Mouse (Mus musculus) kidney, embryonic 16.5 days (tissue): ENCODE results near the gene Zfp326. TPM values are rescaled to one million over a fixed set of nuclear protein-coding genes. Genes with fewer than 3 reads are reported as not detected.

ENCODE experiments used
- ATAC-seq: fragments of 200-750 bp; cut with Nextera tagmentation; 2 replicates; pipeline ENCODE4 v1.8.0; 2017; ENCODE audit warnings: moderate TSS enrichment; ENCODE audit not compliant: low FRiP score, low TSS enrichment
- H3K27ac ChIP-seq: fragments of 300-500 bp; sonication (generic); 2 replicates; pipeline ENCODE4 v1.5.1; 2014; ENCODE audit warnings: low read length
- H3K27me3 ChIP-seq: fragments of 300-500 bp; sonication (generic); 2 replicates; pipeline ENCODE4 v1.6.1; 2014; ENCODE audit warnings: low read length, control low read depth, mixed read lengths; ENCODE audit not compliant: insufficient read depth
- H3K36me3 ChIP-seq: fragments of 300-500 bp; sonication (generic); 2 replicates; pipeline ENCODE4 v1.6.1; 2014; ENCODE audit warnings: low read length, control low read depth, mixed read lengths; ENCODE audit not compliant: insufficient read depth
- H3K4me1 ChIP-seq: fragments of 300-500 bp; sonication (generic); 2 replicates; pipeline ENCODE4 v1.6.1; 2014; ENCODE audit warnings: low read length, control low read depth, mixed read lengths; ENCODE audit not compliant: insufficient read depth
- H3K4me2 ChIP-seq: fragments of 300-500 bp; sonication (generic); replicated peaks from 2 replicates; pipeline ENCODE4 v1.6.1; 2014; ENCODE audit warnings: low read depth, low read length
- H3K4me3 ChIP-seq: fragments of 300-500 bp; sonication (generic); 2 replicates; pipeline ENCODE4 v1.5.1; 2014; ENCODE audit warnings: mild to moderate bottlenecking, low read length
- H3K9ac ChIP-seq: fragments of 300-500 bp; sonication (generic); replicated peaks from 2 replicates; pipeline ENCODE4 v1.6.1; 2014; ENCODE audit warnings: low read length
- H3K9me3 ChIP-seq: fragments of 300-500 bp; sonication (generic); 2 replicates; pipeline ENCODE4 v1.6.1; 2016; ENCODE audit warnings: low read length, control low read depth
- WGBS: fragments of 180-500 bp; shearing (Covaris S2); extraction: QIAGEN DNeasy Blood & Tissue Kit; methylation state at CpG from one replicate; pipeline ENCODE4 v1.1.7; 2014; 5-methylcytosine and 5-hydroxymethylcytosine counted together
- polyA plus RNA-seq: library from polyadenylated mRNA; unstranded; fragments of >200 nt; fragmentation: Nextera tagmentation; extraction: Ambion mirVana; gene quantifications from 2 replicates; pipeline ENCODE4 v1.2.1, GENCODE M21; 2015

Zfp326 gene
- polyA plus RNA-seq, 1 experiment from 2014 or later, result 36.9 TPM

DNA sequence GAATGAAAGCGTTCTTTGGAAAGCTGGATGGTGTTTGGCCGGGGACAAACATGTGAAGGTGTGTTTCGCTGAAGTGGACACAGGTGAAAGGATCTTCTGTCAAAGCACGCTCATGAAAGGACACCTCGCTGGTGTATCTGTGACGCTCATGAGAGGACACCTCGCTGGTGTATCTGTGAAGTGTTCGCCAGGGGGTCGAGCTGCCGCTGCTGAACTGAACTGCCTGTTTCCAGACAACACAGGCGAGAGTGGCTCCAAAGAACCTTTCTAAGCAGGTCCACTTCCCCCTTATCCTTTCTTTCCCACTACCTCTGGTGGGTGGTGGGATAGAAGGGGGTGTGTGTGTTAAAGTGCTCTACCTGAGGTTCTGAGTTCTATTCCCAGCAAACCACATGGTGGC, 1.9 kb upstream of the Zfp326 start:
- no peak for ATAC-seq
- H3K36me3 ChIP-seq, result no peaks in the 10 kb centered on the region
- H3K4me3 ChIP-seq, result no peak overlapping the region
- H3K9me3 ChIP-seq, result no peaks in the 10 kb centered on the region
- H3K9ac ChIP-seq, result no peak overlapping the region
- 98% methylated on average over 11 of the region's 11 CpGs for WGBS
- peaks cover 26% of the 10 kb centered on the region for H3K4me1 ChIP-seq
- H3K4me2 ChIP-seq, result no peak overlapping the region
- H3K27ac ChIP-seq, result no peak overlapping the region
- H3K27me3 ChIP-seq, result no peaks in the 10 kb centered on the region

DNA sequence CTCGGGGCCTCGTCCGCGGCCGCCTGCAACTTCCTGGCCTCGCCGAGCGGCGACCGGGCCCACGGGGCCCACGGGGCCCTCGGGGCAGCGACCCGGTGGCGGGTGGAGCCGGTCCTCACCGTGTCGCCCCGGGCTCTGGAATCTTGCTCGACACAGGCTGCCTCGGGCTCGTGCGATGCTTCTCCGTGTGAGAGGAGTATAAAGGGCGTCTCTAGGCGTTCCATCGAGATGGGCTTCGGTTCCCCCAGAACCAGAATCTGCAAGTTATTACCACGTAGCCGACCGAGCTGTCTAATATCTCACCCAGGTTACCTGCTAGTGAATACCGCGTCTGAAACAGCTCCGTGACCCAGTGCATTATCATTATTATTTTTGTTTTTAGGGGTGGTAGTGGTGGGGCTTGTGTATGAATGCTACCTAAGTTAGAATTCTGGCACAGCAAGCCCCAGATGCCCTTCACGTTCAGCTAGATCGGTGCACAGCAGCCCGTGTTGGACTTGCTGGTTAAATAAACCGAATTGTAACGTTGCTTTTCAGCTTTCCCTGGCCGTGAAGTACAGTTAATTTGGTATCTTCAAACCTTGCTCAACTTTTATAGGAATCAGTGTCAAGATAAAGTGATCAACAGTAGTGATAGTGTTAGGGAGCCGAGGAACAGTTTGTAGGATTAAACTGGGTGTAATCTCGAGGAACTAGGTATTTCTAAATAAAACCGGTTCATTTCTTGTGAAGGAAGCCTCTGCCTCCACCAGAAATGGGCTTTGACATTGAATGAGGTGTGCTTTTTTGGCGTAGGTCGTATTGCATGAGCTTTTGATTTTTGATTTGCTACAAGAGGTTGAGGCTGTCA, 785 bp downstream of the Zfp326 start:
- Histone ChIP-seq H3K4me3 (peak overlapping the region; percentile 83), H3K4me2 (peak overlapping the region; percentile 93), H3K4me1 (peaks cover 28% of the 10 kb centered on the region), H3K9ac (peak overlapping the region; percentile 96), H3K9me3 (no peaks in the 10 kb centered on the region), H3K36me3 (peaks cover 4% of the 10 kb centered on the region; the same call in 1 of the 2 replicates), H3K27me3 (no peaks in the 10 kb centered on the region), H3K27ac (peak overlapping the region; percentile 68)
- WGBS, result under 1% methylated on average over 40 of the region's 46 CpGs
- no peak; the same call in 1 of the 2 replicates for ATAC-seq

DNA sequence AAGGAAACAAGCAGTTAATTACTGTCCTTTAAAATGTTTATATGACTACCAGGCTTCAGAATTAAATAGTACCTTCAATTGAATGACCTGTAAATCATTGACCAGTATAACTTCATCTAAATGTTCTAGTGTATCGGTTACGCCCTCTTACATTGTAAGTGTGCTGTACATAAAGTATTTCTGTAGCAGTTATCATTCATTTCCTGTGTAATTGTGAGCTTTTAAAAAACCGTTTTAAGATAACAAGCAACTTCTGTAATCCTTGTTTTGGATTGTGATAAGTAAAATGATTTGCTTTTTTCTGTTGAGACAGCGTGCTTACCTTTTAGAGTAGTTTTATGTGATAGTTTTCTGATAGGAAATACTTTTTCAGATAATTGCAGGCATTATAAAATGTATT, 11.0 kb downstream of the Zfp326 start:
- H3K27me3 ChIP-seq, result no peaks in the 10 kb centered on the region
- H3K9ac ChIP-seq, result no peak overlapping the region
- H3K4me1 ChIP-seq, result 0 out of 2 replicates have a peak, but pooled peaks cover 5% of the 10 kb centered on the region
- H3K4me2 ChIP-seq, result no peak overlapping the region
- H3K27ac ChIP-seq, result no peak overlapping the region
- H3K9me3 ChIP-seq, result no peaks in the 10 kb centered on the region
- WGBS, result 81% methylated on average over 4 of the region's 4 CpGs
- peaks cover 21% of the 10 kb centered on the region for H3K36me3 ChIP-seq
- no peak for ATAC-seq
- H3K4me3 ChIP-seq, result no peak overlapping the region

DNA sequence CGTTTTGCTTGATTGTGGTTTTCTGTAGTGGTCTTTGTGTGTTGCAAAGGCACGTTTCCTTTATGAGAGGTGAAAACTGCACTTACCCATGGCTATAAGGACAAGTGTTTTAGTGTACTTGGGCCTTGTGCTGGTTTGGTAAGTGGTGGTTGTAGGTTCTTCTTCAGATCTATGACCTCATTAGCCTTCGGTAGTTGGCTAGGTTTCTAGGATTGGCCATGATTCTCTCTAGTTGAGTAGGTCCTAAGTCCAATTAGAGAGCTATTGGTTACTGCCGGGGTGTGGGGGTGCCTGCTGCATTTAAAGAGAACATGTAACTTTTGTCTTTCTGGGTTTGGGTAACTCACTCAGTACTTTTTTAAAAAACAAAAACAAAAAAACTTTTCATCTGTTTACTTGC, 21.8 kb downstream of the Zfp326 start:
- Histone ChIP-seq H3K27ac (no peak overlapping the region), H3K4me3 (no peak overlapping the region), H3K9me3 (no peaks in the 10 kb centered on the region), H3K4me1 (no peaks in the 10 kb centered on the region), H3K27me3 (no peaks in the 10 kb centered on the region), H3K36me3 (peaks cover 35% of the 10 kb centered on the region), H3K4me2 (no peak overlapping the region), H3K9ac (no peak overlapping the region)
- WGBS, result 91% methylated on average over 4 of the region's 4 CpGs
- no peak for ATAC-seq

DNA sequence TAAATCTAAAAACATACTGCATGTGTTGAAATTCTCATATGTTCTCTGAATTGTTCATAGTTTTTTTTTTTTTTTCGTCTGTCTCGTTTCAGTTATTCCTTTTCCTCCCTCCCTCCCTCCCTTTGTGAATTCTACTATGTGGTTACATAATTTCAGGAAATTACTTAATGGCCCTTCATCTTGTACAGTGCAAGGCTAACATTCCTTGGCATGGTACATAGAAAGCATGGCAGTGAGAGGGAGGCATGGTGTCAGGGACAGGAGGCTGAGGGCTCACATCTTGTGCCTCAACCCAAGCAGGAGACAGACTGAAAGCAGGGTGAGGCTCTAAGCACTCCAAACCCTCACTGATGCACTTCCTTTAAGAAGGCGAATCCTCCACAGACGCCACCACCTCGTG, 32.8 kb downstream of the Zfp326 start:
- H3K4me2 ChIP-seq, result no peak overlapping the region
- H3K36me3 ChIP-seq, result peaks cover 51% of the 10 kb centered on the region
- H3K27me3 ChIP-seq, result no peaks in the 10 kb centered on the region
- no peak overlapping the region for H3K4me3 ChIP-seq
- no peak overlapping the region for H3K27ac ChIP-seq
- 71% methylated on average over 5 of the region's 5 CpGs for WGBS
- no peaks in the 10 kb centered on the region for H3K9me3 ChIP-seq
- ATAC-seq, result no peak
- no peaks in the 10 kb centered on the region for H3K4me1 ChIP-seq
- H3K9ac ChIP-seq, result no peak overlapping the region

DNA sequence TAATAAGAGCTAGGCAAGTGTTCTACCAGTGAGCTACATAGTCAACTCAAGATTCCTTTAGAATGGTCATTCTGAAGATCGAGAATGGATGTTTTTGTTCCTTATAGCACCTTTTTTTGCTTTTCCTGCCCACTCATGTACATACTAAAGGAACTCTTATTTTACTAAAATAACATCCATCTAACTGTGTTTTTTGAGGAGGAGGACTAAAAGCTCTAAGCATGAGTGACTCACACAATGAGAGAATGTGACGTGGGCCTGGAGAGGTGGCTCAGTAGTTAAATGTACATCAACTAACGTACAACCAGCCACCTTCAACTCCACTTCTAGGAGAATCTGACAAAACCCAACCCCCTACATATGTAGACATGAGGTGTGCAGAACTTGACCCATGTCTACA, 33.3 kb downstream of the Zfp326 start:
- Histone ChIP-seq H3K4me2 (no peak overlapping the region), H3K27me3 (no peaks in the 10 kb centered on the region), H3K9me3 (no peaks in the 10 kb centered on the region), H3K4me3 (no peak overlapping the region), H3K4me1 (no peaks in the 10 kb centered on the region), H3K9ac (no peak overlapping the region), H3K36me3 (peaks cover 53% of the 10 kb centered on the region), H3K27ac (no peak overlapping the region)
- WGBS, result 70% methylated on average over 3 of the region's 3 CpGs
- no peak for ATAC-seq

DNA sequence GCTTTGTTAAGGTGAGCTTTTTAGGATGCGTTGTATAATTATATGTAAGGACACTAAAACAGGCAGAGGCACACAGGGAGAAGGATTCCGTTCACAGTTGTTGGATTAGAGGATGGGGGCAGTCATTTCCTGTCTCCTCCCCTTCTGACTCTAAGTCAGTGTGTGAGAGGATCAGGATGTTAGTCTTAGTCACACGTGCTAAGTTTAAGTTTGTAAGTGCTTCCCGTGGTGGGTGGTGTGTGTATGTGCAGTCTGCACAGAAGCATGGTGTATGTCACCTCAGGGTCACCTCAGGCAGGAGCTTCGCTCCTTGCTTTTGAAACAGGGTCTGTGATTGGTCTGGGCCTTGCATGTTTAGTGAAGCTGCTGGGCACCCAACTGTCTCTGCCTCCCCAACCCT, 35.1 kb downstream of the Zfp326 start:
- H3K27ac ChIP-seq, result no peak overlapping the region
- no peaks in the 10 kb centered on the region for H3K4me1 ChIP-seq
- H3K4me3 ChIP-seq, result no peak overlapping the region
- H3K9ac ChIP-seq, result no peak overlapping the region
- WGBS, result 56% methylated on average over 5 of the region's 5 CpGs
- H3K36me3 ChIP-seq, result peaks cover 62% of the 10 kb centered on the region
- H3K27me3 ChIP-seq, result no peaks in the 10 kb centered on the region
- ATAC-seq, result no peak
- H3K9me3 ChIP-seq, result peaks cover 4% of the 10 kb centered on the region; the same call in 1 of the 2 replicates
- H3K4me2 ChIP-seq, result no peak overlapping the region

DNA sequence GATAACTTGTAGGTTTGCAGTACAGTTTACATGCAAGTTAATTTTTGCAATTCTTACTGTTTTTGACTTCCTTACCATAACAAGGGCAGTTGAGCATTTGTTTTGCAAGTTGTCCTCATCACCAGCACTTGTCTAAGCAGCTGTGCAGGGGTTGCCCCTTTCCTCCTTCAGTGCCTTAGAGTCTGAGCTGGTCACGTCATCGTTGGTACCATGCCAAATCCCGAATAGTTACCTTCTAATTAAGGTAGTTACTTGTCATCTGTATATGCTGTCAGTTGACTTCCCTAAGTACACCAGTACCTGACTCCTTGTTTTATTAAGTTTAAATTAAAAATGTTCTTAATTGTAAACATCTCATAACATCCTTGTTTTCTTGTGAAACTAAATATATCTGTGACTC, 41.0 kb downstream of the Zfp326 start:
- WGBS, result 92% methylated on average over 3 of the region's 3 CpGs
- ATAC-seq, result no peak
- peaks cover 7% of the 10 kb centered on the region; the same call in 1 of the 2 replicates for H3K9me3 ChIP-seq
- H3K27me3 ChIP-seq, result no peaks in the 10 kb centered on the region
- no peak overlapping the region for H3K4me3 ChIP-seq
- H3K9ac ChIP-seq, result no peak overlapping the region
- H3K4me1 ChIP-seq, result no peaks in the 10 kb centered on the region
- no peak overlapping the region for H3K27ac ChIP-seq
- H3K36me3 ChIP-seq, result peaks cover 52% of the 10 kb centered on the region
- H3K4me2 ChIP-seq, result no peak overlapping the region

DNA sequence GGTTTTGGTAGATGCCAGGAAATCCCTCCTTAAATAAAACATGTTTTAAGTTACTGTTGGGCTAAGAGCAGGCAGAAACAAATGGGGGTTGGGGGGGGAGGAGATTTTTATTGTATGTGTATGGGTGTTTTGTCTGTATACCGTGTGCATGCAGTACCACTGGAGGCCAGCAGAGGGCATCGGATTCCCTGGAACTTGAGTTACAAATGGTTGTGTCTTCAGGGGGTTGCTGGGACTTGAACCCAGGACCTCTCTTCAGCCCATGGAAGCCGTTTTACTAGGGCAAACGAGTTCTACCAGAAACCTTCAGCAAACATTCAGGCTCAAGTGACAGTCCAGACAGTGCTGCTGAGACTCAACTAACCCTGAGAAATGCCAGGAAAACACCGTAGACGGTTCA, 41.9 kb downstream of the Zfp326 start:
- Histone ChIP-seq H3K9ac (no peak overlapping the region), H3K4me3 (no peak overlapping the region), H3K36me3 (peaks cover 45% of the 10 kb centered on the region), H3K27me3 (no peaks in the 10 kb centered on the region), H3K27ac (no peak overlapping the region), H3K4me1 (no peaks in the 10 kb centered on the region), H3K9me3 (peaks cover 7% of the 10 kb centered on the region; the same call in 1 of the 2 replicates), H3K4me2 (no peak overlapping the region)
- 90% methylated on average over 6 of the region's 6 CpGs for WGBS
- no peak for ATAC-seq

DNA sequence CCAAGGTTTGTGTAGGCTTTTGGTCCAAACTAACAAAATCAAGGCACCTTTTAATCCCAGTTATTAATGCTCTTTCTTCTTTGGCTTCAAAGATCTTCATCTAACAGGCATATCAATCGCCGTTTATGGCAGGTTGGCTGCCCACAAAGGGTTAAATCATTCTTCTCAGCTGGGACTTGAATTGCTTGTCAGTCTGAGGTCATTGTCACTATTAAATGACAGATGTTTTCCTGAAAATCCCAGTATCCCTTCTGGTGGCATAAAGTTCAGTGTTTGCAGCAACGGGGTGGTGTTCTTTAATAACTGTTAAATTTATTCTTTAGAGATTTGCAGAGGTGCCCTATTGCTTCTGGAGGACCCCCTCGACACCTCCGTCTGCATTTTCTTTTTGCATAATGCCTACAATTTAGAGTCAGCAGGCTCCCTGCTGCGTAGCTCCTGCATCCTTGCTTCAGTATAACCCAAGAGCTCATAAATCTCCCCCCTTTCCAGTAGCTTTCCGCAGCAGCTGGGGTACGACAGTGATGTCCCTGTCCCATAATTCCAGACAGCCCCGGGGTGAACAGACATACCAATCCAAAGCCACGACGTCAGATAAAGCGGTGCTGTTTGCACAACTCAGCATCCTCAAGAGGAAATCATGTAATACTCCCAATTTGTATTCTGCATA, 46.6 kb downstream of the Zfp326 start:
- no peak overlapping the region for H3K4me2 ChIP-seq
- H3K9me3 ChIP-seq, result 0 out of 2 replicates have a peak, but pooled peaks cover 4% of the 10 kb centered on the region
- no peak overlapping the region for H3K4me3 ChIP-seq
- ATAC-seq, result no peak
- 53% methylated on average over 12 of the region's 12 CpGs for WGBS
- no peaks in the 10 kb centered on the region for H3K27me3 ChIP-seq
- H3K4me1 ChIP-seq, result no peaks in the 10 kb centered on the region
- peaks cover 20% of the 10 kb centered on the region for H3K36me3 ChIP-seq
- no peak overlapping the region for H3K27ac ChIP-seq
- H3K9ac ChIP-seq, result no peak overlapping the region
